Mouse (Mus musculus) megakaryocyte-erythroid progenitor cell, adult 5 weeks (primary cell): Measurements from ENCODE around the gene Slc4a5. TPM values are rescaled to one million over a fixed set of nuclear protein-coding genes. Genes with fewer than 3 reads are reported as not detected.

Experiments
- polyA plus RNA-seq: library from polyadenylated mRNA; stranded (reverse); fragments of >175 nt; gene quantifications from 2 replicates; pipeline ENCODE4 v1.2.3, GENCODE M21; 2012

The Slc4a5 gene
- 0.46 and 0.62 TPM in 2 replicates for polyA plus RNA-seq

DNA sequence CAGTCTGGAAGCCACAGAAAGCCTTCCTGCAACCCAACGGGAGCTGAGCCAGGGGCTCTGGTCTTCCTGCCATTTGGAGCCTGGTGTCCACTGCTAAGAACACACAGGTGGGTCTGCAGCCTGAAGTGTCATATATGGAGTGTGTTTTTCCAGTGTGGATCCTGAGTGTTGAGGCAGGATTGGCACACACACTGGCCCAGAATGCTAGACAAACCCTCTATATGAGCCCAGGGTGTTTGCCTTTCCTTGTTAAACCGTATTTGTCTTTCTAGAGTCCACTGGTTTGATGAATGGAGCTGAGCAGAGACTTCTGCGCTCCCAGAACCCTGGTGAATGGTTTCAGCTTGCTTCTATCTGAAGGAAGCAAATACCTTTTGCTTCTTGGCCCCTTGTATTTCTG is at the start of gene Slc4a5:
Gene Slc4a5 (plus strand): TSS at position 15 of the 400 bp plus-strand sequence.

DNA sequence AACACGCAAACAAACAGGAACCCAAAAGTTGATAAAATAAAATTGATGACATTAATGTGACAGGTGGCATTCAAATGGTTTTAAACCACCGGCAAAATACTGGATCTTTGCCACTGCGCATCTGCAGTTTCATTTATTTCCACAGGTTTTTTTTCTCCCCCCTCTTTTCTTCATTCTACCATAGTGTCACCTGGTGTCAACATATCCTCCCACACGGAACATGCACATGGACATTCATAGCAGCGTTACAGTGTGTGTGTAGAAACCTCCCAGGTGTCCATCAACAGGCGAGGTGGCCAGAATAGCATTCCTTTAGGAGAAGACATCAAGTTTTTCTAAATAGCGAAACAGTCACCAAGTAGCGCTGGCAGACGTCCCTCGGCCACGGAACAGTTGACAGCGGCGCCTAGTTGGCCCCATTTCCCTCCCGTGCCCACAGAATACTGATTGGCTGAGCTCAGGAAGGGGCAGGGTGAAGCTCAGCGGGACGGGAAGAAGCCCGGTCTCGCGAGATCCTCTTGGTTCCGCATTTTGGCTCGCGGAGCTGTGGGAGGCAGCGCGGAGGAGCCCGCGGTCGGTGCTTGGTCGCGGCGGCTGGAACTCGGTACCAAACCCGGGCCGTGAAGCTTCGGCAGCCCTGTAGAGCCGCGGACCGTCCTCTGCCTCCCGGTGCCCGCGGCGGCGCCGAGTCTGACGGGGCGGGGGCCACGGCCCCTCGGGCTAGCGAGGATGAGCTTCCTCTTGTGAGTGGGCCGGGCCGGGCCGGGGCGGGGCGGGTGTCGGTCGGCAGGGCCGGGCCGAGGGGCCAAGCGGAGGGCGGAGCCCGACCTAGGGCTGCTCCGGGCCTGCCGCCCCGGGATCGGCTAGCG is 106.1 kb downstream of the Slc4a5 start, which contains the start of the genes Mthfd2 and Mob1a:
Gene Mthfd2 (minus strand): TSS at position 384 of the 869 bp plus-strand sequence.
Gene Mob1a (plus strand): TSS at position 492 of the 869 bp plus-strand sequence.

GRCm38 (mm10) chr6:83348873-83349272 is 129.2 kb downstream of the Slc4a5 start, which contains the start of gene Bola3:
Bola3 (plus strand) TSS chr6:83349147.

Other genes with a start within 250 kb of the Slc4a5 start
- gene Dok1, start 186.4 kb upstream of the Slc4a5 start, polyA plus RNA-seq: 83.5 and 86.6 TPM in 2 replicates
- 0.40 and 0.58 TPM in 2 replicates for gene Loxl3, start 185.7 kb upstream of the Slc4a5 start, polyA plus RNA-seq
- gene Aup1, start 165.3 kb upstream of the Slc4a5 start, polyA plus RNA-seq: 985 and 1,115 TPM in 2 replicates
- 96.6 and 98.0 TPM in 2 replicates for gene Htra2, start 164.6 kb upstream of the Slc4a5 start, polyA plus RNA-seq
- 0.50 and 0.96 TPM in 2 replicates for gene Dqx1, start 162.0 kb upstream of the Slc4a5 start, polyA plus RNA-seq
- not detected in 2 replicates for gene Tlx2, start 149.5 kb upstream of the Slc4a5 start, polyA plus RNA-seq
- gene Pcgf1, start 142.0 kb upstream of the Slc4a5 start, polyA plus RNA-seq: 8.0 and 8.6 TPM in 2 replicates
- 0.29 and 0.54 TPM in 2 replicates for gene Lbx2, start 133.5 kb upstream of the Slc4a5 start, polyA plus RNA-seq
- gene Ccdc142, start 118.2 kb upstream of the Slc4a5 start, polyA plus RNA-seq: 7.9 and 8.7 TPM in 2 replicates
- gene Gm42688, start 118.2 kb upstream of the Slc4a5 start, polyA plus RNA-seq: 4.3 and 4.9 TPM in 2 replicates
- 37.3 and 44.4 TPM in 2 replicates for gene Mrpl53, start 110.8 kb upstream of the Slc4a5 start, polyA plus RNA-seq
- gene Mogs, start 104.3 kb upstream of the Slc4a5 start, polyA plus RNA-seq: 188 and 205 TPM in 2 replicates
- 60.5 and 62.6 TPM in 2 replicates for gene Wbp1, start 98.3 kb upstream of the Slc4a5 start, polyA plus RNA-seq
- 241 and 250 TPM in 2 replicates for gene Ino80b, start 94.4 kb upstream of the Slc4a5 start, polyA plus RNA-seq
- 16.5 and 24.1 TPM in 2 replicates for gene Rtkn, start 84.4 kb upstream of the Slc4a5 start, polyA plus RNA-seq
- 0.34 TPM in 1 of 2 replicates, not detected in the other for gene Wdr54, start 63.4 kb upstream of the Slc4a5 start, polyA plus RNA-seq
- gene 1700003E16Rik, start 63.4 kb upstream of the Slc4a5 start, polyA plus RNA-seq: 0.07 and 0.10 TPM in 2 replicates
- gene Dctn1, start 53.9 kb upstream of the Slc4a5 start, polyA plus RNA-seq: 242 and 327 TPM in 2 replicates
- 12.6 and 17.0 TPM in 2 replicates for gene Mthfd2, start 106.1 kb downstream of the Slc4a5 start, polyA plus RNA-seq
- 80.4 and 99.8 TPM in 2 replicates for gene Mob1a, start 106.2 kb downstream of the Slc4a5 start, polyA plus RNA-seq
- gene Bola3, start 129.3 kb downstream of the Slc4a5 start, polyA plus RNA-seq: 24.8 and 34.2 TPM in 2 replicates
- 39.0 and 49.7 TPM in 2 replicates for gene Tet3, start 239.3 kb downstream of the Slc4a5 start, polyA plus RNA-seq